Mouse (Mus musculus) left cerebral cortex, postnatal 36 days (tissue): Measurements from ENCODE around the gene Shisa4. TPM values are rescaled to one million over a fixed set of nuclear protein-coding genes. Genes with fewer than 3 reads are reported as not detected.
"Not testable (repeated sequence)": the region's sequence is repeated elsewhere in the genome, so short reads cannot be mapped to it uniquely, and the experiment has no call there.

Experiments
- DNase-seq, 2 experiments: peaks; one replicate each; pipeline ENCODE4 v3.0.0; 2021 to 2022; ENCODE audit warnings: low spot score in 2 of 2, mixed read lengths in 1 of 2
- intact Hi-C: fragments of 180-260 bp; cut with DNase I; formaldehyde crosslinking; loops from one replicate; pipeline ENCODE4 v1.15.1; 2025
- total RNA-seq, 2 experiments: library from RNA; stranded (reverse); gene quantifications; 2 replicates each; pipeline ENCODE4 v1.2.3; 2021

The Shisa4 gene
- total RNA-seq = 100 to 1,000 TPM; 170 to 221 TPM

- intact Hi-C loops = no loop called here
- DNase-seq = peak; percentile 75 to 83
These were observed at the start of gene Shisa4 for GRCm38 (mm10) chr1:135374868-135375581. Shisa4 (minus strand) TSS chr1:135375237.

- intact Hi-C loops = no loop called here
- DNase-seq = no peak
These were observed 47.7 kb upstream of the Shisa4 start for GRCm38 (mm10) chr1:135422772-135423171.

- DNase-seq = no peak
- intact Hi-C loops = no loop called here
These were observed 39.0 kb upstream of the Shisa4 start for GRCm38 (mm10) chr1:135413996-135414395.

GRCm38 (mm10) chr1:135412130-135412529 is 37.1 kb upstream of the Shisa4 start:
- intact Hi-C loops = no loop called here
- no peak for DNase-seq

GRCm38 (mm10) chr1:135410967-135411366 is 35.9 kb upstream of the Shisa4 start:
- intact Hi-C loops = no loop called here

GRCm38 (mm10) chr1:135408973-135409372 is 33.9 kb upstream of the Shisa4 start:
- DNase-seq = no peak
- intact Hi-C loops = no loop called here

More at GRCm38 (mm10) chr1:135410967-135411366, 35.9 kb upstream of the Shisa4 start:
- peak; percentile 44 to 45 for DNase-seq

- no peak for DNase-seq
- intact Hi-C loops = no loop called here
These were observed 30.3 kb upstream of the Shisa4 start for GRCm38 (mm10) chr1:135405356-135405755.

- intact Hi-C loops = no loop called here
- no peak for DNase-seq
These were observed 26.5 kb upstream of the Shisa4 start for GRCm38 (mm10) chr1:135401452-135402110.

- intact Hi-C loops = no loop called here
- no peak for DNase-seq
These were observed 24.4 kb upstream of the Shisa4 start for GRCm38 (mm10) chr1:135399466-135399865.

GRCm38 (mm10) chr1:135385161-135385560 is 10.1 kb upstream of the Shisa4 start:
- no peak for DNase-seq
- intact Hi-C loops = loop anchor here (5.0 kb wide), 1 partner anchor 42 kb away; no protein-coding TSS in a partner anchor

- no peak for DNase-seq
- intact Hi-C loops = no loop called here
These were observed 9.1 kb upstream of the Shisa4 start for GRCm38 (mm10) chr1:135384171-135384570.

GRCm38 (mm10) chr1:135381560-135381959 is 6.5 kb upstream of the Shisa4 start:
- intact Hi-C loops, DNase-seq: not testable (repeated sequence)

GRCm38 (mm10) chr1:135380071-135380991 is 5.3 kb upstream of the Shisa4 start:
- DNase-seq = peak; percentile 78 to 83
- intact Hi-C loops = no loop called here

- DNase-seq = no peak
- intact Hi-C loops = no loop called here
These were observed 4.0 kb upstream of the Shisa4 start for GRCm38 (mm10) chr1:135379048-135379447.

GRCm38 (mm10) chr1:135378576-135378975 is 3.5 kb upstream of the Shisa4 start:
- intact Hi-C loops = no loop called here
- peak; percentile 71 to 78 for DNase-seq

GRCm38 (mm10) chr1:135374175-135374867 is 716 bp downstream of the Shisa4 start:
- intact Hi-C loops = no loop called here
- DNase-seq = no peak

GRCm38 (mm10) chr1:135373171-135373677 is 1.8 kb downstream of the Shisa4 start:
- DNase-seq = no peak
- intact Hi-C loops = no loop called here

GRCm38 (mm10) chr1:135369415-135369814 is 5.6 kb downstream of the Shisa4 start:
- no peak for DNase-seq

GRCm38 (mm10) chr1:135368982-135369381 is 6.1 kb downstream of the Shisa4 start:
- DNase-seq = peak in 1 of 2 experiments; percentile 65
- intact Hi-C loops = loop anchor here (2.0 to 5.0 kb wide), 5 partner anchors 56 to 217 kb away; partner anchors contain the start of genes Elf3, Rnpep and Timm17a

More at GRCm38 (mm10) chr1:135369415-135369814, 5.6 kb downstream of the Shisa4 start:
- intact Hi-C loops = loop anchor here (2.0 to 5.0 kb wide), 5 partner anchors 57 to 217 kb away; partner anchors contain the start of genes Elf3, Rnpep and Timm17a
